Mouse (Mus musculus): ENCODE results near the gene Mt3.
"Not testable (repeated sequence)": the region's sequence is repeated elsewhere in the genome, so short reads cannot be mapped to it uniquely, and the experiment has no call there.

Mt3 gene

DNA sequence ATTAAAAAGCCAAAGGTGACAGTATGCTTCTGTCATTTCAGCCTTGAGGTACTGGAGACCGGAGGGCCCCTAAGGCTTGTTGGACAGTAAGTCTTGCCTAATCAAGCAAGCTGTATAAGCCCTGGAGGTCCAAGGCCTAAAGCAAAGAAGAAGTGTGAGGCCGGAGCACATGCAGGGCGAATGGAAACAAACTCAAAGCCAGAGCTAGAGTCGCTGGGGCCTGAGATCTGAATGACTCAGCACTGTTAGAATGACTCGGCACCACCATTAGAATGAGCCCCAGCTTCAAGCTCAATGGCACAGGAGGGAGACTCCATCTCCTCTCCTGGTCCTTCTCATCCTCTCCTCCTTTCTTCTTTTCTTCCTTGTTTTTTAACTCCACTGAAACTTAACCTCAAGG, 1.5 kb upstream of the Mt3 start:
- in situ Hi-C loops (cut with MboI, MseI) = no loop called here

DNA sequence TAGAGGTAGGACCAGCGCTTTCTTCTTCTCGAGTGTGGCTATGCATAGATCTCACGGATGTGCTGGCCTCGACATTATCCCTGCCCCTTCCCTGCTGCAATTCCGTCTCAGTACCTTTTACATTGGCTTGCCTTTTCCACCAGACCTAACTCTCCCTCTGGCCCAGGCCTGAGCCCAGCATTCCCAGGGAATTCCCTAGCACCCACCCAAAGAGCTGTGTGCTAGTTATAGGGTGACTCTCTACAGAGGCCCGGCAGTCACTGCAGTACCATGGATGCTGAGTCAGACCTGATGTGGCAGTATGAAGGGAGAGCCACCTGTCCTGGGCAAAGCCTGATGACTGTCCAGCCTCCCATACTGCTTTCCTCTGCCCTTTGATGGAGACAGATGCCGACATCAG, 1.0 kb downstream of the Mt3 start:
- in situ Hi-C loops (cut with MboI, MseI) = no loop called here

DNA sequence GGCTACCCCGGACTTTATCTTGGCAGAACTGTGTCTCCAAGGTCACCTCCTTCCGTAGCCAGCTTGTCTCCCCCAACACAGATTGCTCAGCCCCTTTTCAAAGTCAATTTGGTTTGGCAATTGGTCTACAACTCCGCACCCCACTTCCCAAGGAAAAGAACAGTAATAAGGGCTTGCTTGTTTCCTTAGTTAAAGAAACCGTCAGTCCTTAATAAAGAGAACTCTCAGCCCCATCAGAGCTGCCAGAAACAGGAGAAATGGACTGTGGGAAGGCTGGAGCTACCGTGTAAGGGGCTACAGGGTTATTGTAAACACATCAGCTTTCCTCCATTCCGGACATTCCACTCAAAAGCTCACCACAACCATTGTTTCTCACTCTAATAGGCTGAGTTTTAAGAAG, 2.1 kb downstream of the Mt3 start:
- in situ Hi-C loops (cut with MboI, MseI) = no loop called here

DNA sequence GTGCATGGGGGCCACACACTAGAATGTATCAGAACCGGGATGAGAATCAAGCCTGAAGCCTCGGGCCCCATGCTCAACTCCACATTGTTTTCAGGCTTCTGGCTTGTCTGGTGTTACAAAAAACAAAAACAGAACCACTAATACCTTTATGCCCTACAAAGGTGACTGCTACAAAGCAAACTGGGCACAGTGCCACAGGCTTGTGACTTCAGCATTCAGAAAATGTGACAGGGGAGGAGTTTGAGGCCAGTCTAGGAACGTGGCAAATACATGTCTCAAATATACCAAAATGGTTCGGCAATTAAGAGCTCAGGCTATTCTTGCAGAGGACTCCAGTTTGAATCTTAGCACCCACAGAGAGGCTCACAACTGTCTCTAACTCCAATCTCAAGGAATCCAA, 3.7 kb downstream of the Mt3 start:
- in situ Hi-C loops (cut with MboI, MseI) = no loop called here

DNA sequence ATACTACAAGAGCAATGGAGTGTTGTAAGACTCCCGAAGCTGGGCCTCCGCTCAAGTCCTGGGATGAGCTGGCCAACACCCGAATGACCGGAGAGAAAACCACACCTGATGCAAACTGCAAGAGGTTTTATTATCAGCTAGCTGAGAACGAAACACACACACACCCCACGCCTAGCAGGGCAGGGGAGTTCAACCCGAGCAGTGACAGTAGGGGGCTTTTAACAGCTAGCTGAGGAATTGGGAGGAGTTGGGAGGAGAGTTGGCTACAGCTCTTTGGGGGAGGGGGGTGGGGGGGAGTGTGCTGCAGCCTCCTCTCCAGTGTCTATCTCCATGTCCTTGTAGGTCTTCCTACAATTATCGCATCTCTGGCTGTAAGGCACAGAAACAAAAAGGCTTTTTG, 13.4 kb downstream of the Mt3 start:
- in situ Hi-C loops (cut with MboI, MseI) = not testable (repeated sequence)

DNA sequence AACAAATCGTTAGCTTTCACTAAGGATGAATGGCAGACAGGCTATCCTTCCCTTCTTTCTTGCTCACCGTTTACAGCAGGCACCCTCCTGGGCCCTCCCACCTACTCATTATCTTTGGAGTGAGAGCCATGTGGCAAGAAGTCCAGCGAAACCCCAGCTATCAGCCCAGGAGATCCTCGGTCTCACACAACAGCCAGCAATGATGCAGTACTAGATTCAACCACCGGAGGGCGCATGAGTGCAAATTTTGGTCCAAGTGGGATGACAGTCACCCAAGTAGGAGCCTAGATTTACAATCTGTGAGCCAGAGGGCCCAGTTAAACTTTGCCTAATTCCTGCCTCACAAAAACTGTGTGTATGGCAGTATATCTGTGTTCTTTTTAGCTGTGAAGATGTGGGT, 14.8 kb downstream of the Mt3 start:
- in situ Hi-C loops (cut with MboI, MseI) = no loop called here

DNA sequence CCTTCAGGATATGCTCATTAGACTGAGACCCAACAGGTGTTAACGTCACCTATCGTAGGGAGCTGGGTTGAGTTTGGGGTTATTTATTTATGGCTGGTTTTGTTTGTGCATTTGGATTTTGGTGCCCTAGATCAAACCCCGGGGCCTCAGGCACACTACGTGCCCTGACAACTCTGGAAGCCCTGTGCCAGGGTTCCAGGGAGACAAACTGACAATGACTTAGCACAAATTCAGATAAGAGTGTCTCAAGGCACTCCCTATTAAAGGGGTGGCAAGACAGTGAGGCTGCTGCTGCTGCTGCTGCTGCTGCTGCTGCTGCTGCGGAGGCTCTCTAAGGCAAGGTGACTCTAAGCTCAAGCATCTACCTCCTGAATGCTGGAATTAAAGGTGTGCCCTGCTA, 17.1 kb downstream of the Mt3 start:
- in situ Hi-C loops (cut with MboI, MseI) = no loop called here

DNA sequence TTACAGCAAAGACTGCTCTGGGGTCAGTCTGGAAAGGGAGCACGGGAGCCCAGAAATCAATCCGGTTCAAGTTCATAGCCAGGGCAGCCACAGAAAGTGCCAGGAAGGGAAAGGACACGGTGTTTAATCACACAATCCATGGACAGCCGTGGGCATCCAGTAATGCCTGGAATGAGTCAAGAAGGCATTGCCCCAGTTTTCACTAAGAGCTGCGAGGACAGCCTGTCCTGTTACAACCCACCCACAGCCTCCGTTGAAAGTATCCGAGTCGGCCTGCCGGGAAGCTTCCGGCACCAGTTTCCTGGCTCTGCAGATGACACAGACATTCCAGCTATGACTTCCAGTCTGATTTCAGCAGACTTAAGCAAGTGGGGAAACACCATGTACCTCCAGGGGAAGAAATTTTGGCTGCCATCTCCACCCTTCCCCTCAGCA, 18.9 kb downstream of the Mt3 start:
- in situ Hi-C loops (cut with MboI, MseI) = no loop called here

DNA sequence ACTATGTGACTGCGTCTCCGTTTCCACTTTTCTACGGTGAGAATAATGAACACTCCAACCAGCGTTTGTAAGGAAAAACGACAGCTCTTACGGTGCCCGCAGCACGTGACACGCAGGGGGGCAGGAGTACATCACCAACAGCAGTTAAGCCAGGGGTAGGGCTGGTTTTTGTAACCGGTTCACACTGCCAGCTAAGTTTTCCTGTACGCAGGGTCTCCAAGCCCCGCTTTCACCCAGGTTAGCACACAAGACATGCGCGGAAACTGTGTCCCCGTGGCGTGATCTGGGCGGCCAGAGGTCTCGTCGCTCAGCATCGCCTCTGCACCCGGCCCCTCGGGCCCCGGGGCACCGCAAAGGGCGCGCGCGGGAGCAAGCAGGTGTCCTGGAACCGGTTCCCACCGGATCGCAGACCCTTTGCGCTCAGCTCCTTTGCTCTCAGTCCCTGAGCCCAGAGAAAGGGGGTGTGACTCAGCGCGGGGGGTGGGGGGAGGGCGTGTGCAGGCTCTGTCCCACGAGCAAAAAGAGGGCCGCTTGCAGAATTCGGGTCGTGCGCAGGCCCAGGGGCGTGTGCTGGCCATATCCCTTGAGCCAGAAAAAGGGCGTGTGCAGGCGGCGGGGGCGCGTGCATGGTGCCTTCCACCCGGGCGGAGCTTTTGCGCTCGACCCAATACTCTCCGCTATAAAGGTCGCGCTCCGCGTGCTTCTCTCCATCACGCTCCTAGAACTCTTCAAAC, 19.8 kb downstream of the Mt3 start, which contains the start of gene Mt2:
Gene Mt2, plus strand, starts transcription at position 590 of the 734 bp plus-strand sequence.
- in situ Hi-C loops (cut with MboI, MseI) = no loop called here

DNA sequence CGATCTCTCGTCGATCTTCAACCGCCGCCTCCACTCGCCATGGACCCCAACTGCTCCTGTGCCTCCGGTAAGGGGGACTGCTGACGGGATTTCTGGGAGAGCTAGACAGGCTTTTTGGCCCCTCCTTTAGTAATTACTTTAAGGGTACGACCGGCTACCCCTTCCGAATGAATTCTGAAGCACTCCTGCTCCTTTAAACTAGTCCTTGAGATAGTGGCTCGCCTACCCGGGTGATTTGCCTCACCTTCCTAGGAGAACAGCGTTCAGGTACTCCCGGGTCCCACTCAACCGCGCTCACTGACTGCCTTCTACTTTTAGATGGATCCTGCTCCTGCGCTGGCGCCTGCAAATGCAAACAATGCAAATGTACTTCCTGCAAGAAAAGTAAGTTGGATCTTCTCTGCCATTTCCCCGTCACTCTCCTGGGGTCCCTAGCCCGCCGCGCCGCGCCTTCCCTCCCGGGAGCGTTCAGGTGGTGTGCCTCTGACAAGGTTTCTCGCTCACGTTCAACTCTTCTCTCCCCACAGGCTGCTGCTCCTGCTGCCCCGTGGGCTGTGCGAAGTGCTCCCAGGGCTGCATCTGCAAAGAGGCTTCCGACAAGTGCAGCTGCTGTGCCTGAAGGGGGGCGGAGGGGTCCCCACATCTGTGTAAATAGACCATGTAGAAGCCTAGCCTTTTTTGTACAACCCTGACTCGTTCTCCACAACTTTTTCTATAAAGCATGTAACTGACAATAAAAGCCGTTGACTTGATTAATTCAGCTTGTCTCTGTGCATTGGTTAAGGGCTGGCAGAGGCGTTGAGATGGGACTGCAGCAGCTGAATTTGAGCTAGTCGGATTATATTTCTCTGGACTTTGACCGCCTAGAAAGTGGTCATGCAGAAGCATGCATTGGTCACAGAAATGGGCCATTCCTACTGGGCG, 20.7 kb downstream of the Mt3 start:
- in situ Hi-C loops (cut with MboI, MseI) = no loop called here

DNA sequence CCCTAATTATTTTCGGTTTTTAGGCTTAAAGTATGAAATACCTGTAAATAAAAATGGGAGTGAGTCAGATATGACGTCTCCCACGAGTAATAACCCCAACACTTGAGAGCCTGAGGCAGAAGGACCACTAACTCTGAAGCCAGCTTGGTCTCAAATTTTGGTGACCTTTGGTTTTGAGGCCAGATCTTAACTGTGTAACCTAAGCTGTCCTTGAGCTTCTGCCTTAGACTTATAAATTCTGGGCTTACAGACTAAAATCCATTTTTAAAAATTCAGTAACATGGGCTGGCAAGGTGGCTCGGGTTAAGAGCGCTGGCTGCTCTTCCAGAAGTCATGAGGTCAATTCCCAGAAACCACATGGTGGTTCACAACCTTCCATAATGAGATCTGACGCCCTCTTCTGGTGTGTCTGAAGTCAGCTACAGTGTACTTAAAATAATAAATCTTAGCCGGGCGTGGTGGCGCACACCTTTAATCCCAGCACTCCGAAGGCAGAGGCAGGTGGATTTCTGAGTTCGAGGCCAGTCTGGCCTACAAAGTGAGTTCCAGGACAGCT, 21.5 kb downstream of the Mt3 start:
- in situ Hi-C loops (cut with MboI, MseI) = no loop called here

DNA sequence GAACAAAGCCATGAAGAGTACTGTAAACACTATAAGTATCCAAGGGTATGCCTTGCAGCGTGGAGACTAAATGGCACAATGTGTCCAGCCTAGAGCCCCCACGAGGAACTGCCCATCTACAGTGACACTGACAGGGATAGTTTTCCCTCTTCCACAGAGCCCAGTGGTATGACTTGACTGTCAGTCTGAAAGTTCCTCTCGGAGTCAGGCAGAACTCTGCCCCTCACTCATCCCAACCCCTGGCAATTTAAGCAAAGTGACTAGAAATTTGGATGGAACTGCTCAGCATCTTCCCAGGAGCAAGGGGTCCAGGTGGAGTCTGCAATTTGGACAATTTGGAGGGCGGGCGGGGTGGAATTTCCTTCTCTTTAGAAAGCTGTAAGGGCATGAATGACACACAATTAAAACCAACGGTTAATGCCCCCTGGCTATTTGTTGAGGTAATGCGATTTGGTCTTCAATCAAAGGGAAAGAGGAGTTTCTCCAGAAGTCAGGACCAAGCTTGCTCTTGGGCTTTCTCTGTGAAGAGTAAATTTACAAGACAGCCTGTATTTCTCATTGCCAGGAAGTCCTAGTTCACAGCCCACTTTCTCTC, 22.3 kb downstream of the Mt3 start:
- in situ Hi-C loops (cut with MboI, MseI) = no loop called here

DNA sequence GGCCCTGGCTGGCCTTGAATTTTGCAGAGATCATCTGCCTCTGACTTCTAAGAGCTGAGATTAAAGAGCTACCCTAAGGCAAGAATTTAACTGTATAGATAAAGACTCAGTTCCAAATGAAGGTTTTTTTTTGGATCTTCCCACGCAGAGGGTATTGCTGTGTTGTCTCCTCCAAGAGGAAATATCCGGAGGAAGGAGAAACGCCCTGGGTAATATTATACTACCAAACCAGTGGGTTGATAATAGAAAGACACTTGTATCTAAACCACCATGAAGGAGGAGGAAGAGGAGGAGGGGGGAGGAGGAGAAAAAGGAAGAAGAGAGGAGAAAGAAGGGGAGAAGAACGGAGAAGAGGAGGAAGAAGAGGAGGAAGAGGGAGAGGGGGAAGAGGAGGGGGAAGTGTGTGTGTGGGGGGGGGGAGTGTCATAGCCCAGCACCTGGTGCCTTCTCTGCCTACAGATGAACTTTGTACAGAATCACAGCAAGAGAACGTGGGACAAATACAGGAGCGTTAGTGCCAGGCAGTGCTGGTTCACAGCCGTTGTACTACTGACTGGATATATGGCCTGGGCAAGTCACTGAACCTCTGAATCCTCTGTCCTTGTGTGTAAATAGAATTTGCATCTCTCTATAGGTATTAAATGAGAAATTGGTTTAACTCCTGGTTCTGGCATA, 25.4 kb downstream of the Mt3 start:
- in situ Hi-C loops (cut with MboI, MseI) = no loop called here

DNA sequence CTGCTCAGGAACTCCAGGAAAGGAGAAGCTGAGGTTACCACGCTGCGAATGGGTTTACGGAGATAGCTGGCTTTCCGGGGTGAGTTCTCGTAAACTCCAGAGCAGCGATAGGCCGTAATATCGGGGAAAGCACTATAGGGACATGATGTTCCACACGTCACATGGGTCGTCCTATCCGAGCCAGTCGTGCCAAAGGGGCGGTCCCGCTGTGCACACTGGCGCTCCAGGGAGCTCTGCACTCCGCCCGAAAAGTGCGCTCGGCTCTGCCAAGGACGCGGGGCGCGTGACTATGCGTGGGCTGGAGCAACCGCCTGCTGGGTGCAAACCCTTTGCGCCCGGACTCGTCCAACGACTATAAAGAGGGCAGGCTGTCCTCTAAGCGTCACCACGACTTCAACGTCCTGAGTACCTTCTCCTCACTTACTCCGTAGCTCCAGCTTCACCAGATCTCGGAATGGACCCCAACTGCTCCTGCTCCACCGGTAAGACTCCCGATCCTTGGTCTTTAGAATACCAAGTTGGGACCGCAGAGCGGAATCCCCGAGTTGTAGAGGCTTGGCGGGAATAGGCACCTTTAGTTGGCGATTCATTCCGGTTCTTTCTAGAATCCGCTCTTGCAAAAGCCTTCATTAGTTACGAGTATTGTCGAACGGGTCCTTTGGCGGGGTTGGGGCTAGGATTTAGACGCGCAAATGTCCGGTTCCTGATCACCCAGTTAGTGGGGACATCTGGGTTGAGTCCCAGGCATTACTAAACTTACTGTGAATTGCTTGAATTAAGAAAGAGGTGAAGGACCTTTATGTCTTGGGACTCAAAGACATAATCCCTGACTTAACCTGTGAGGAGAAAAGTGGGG, 26.7 kb downstream of the Mt3 start, which contains the start of gene Mt1:
Gene Mt1, plus strand, starts transcription at position 226 of the 856 bp plus-strand sequence.
- in situ Hi-C loops (cut with MboI, MseI) = no loop called here

DNA sequence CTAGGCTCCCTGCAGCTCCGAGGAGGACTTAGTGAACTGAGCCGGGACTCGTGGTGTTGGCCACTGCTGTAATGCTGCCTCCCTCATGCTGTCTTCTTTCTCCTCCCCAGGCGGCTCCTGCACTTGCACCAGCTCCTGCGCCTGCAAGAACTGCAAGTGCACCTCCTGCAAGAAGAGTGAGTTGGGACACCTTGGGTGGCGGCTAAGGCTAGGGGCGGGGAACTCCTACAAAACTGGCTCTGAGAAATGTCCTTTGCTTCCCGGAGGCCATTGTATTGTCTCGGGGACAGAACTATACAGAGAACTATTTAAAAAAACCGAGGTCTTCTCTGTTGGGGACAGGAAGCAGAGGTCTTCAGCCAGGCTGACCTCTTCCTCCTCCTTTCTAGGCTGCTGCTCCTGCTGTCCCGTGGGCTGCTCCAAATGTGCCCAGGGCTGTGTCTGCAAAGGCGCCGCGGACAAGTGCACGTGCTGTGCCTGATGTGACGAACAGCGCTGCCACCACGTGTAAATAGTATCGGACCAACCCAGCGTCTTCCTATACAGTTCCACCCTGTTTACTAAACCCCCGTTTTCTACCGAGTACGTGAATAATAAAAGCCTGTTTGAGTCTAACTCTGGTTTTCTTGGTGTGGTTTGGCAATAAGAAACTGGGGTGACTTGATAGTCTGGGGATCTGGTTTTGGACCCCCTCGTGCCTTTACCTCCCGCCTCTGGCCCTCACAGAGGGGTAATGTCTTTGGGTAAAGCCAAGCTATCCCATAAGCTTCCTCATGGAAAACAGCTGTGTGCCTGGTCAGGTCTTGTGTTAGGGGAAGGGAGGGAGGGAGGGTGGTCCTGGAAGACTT, 27.5 kb downstream of the Mt3 start:
- in situ Hi-C loops (cut with MboI, MseI) = no loop called here

DNA sequence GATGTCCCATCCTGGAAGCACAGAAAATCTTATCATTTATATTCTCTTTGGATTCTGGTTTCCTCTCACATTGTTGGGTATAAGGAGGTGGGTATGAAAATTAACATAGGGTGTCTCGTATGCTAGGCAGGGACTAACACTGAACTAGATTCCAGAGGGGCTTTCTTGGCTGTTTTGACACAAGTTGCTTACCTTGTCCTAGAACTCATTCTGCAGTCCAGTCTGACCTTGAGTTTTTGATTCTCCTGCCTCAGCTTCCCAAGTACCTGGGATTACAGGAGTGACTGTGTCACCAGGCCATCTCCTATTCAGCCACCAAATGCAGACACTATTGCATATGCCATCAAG, 28.1 kb downstream of the Mt3 start:
- in situ Hi-C loops (cut with MboI, MseI) = no loop called here

DNA sequence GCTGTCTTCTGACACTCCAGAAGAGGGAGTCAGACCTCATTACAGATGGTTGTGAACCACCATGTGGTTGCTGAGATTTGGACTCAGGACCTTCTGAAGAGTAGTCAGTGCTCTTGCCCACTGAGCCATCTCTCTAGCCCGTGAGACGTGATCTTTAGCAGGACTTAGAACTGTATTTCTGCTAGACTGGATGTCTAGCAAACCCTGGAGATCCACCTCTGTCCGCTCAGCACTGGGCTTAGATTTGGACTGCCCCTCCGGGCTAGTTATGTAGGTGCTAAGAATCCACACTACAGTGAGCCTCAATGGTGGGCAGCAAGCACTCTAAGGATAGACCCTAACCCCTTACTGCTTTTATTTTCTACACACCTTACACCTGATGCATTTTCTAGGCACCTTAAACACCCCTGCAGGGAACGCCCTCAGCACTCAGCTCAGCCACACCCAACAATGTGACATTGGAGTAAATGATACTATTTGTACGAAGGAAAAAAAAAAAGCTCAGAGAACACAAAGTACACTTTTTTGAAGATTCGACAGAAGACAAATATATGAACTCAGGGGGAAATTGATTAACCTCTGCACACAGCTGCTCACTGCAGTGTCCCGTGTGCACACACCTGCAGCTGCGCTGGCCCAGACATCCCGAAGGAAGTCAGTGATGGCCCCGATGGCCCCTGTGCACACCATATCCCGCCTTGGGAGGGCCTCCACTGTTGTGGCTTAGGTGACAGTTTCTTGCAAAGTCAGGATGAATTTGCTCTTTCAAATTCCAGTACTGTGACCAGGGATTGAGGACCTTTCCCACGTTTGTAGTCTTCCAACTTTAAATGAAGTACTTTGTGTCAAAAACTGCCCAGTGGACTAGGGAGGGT, 29.9 kb downstream of the Mt3 start:
- in situ Hi-C loops (cut with MboI, MseI) = no loop called here

DNA sequence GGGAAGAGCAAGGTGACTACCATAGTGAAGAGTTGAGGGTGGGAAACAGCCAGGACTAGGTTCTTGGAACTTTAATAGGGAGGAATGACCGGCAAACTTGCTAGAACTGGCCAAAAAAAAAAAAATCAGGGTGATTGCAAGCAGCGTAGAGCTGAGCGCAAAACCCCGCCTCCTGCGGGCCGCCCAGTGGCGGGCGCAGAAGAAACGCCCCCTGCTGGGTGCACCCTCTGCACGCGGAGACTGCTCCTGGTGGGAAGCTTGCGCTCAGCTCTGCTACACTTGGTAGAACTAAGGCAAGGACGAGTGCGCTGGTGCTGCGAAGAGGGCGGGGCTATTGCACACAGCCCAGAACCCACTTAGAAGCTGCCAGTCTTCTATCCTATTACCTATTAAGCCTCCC, 30.7 kb downstream of the Mt3 start:
- in situ Hi-C loops (cut with MboI, MseI) = no loop called here

DNA sequence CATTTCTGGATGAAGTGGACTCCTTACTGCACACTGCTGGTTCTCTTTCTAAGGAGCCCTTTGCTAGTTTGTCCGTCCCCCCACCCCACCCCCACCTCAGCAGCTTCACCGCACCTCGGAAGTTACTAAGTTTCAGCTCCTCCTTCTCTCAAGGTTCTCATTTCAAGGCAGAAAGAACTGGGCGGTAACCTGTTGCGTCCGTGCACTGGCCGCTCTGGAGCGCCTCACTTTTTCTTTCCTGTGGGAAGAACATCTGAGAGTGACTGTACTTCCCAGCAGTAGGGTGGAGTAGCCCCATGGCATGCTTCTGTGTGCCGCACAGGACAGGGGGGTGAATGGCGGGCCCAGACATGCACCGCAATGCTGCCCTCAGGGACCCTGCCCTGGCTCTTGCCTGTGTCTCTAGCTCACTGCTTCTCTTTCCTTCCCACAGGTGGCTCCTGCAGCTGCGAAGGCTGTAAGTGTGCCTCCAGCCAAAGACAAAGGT, 32.0 kb downstream of the Mt3 start:
- in situ Hi-C loops (cut with MboI, MseI) = no loop called here

All from T-helper 2 cell (primary cell).